Mouse (Mus musculus): ENCODE measurements at regions not wholly inside any gene's neighbourhood (a gene's known extent, or its start where the extent isn't known, plus 50 kb on each side); places are given as distances from the start of the nearest gene placed in this dataset.

GRCm38 (mm10) chr2:51013090-51013489 lies 135.8 kb downstream of the Rnd3 start:
- DNase-seq: no peak

- DNase-seq: no peak
Measured at GRCm38 (mm10) chr2:51008251-51008533, 140.7 kb downstream of the Rnd3 start.

GRCm38 (mm10) chr2:51007409-51008250 lies 141.3 kb downstream of the Rnd3 start:
- no peak for DNase-seq

GRCm38 (mm10) chr2:51006818-51007217 lies 142.1 kb downstream of the Rnd3 start:
- DNase-seq: no peak

- DNase-seq: no peak
Measured at GRCm38 (mm10) chr2:51001548-51001947, 147.4 kb downstream of the Rnd3 start.

- DNase-seq: no peak
Measured at GRCm38 (mm10) chr2:50983883-50984410, 165.0 kb downstream of the Rnd3 start.

GRCm38 (mm10) chr2:50982571-50982970 lies 166.3 kb downstream of the Rnd3 start:
- no peak for DNase-seq

- no peak for DNase-seq
Measured at GRCm38 (mm10) chr2:50978356-50978755, 170.6 kb downstream of the Rnd3 start.

GRCm38 (mm10) chr2:50971131-50971825 lies 177.6 kb downstream of the Rnd3 start:
- no peak for DNase-seq

GRCm38 (mm10) chr2:50968382-50968781 lies 180.5 kb downstream of the Rnd3 start:
- DNase-seq: no peak

GRCm38 (mm10) chr2:50967826-50968225 lies 181.1 kb downstream of the Rnd3 start:
- no peak for DNase-seq

GRCm38 (mm10) chr2:50967133-50967532 lies 181.8 kb downstream of the Rnd3 start:
- DNase-seq: no peak

GRCm38 (mm10) chr2:50965485-50966017 lies 183.4 kb downstream of the Rnd3 start:
- DNase-seq: no peak

- DNase-seq: no peak
Measured at GRCm38 (mm10) chr2:50964062-50964461, 184.8 kb downstream of the Rnd3 start.

- no peak for DNase-seq
Measured at GRCm38 (mm10) chr2:50961049-50961448, 187.9 kb downstream of the Rnd3 start.

GRCm38 (mm10) chr2:50959323-50959722 lies 189.6 kb downstream of the Rnd3 start:
- no peak for DNase-seq

GRCm38 (mm10) chr2:50954361-50955066 lies 194.4 kb downstream of the Rnd3 start:
- DNase-seq: no peak

- no peak for DNase-seq
Measured at GRCm38 (mm10) chr2:50951027-50951426, 197.9 kb downstream of the Rnd3 start.

- DNase-seq: no peak
Measured at GRCm38 (mm10) chr2:50949717-50950116, 199.2 kb downstream of the Rnd3 start.

- DNase-seq: no peak
Measured at GRCm38 (mm10) chr2:50945526-50945925, 203.4 kb downstream of the Rnd3 start.

- no peak for DNase-seq
Measured at GRCm38 (mm10) chr2:50943180-50943579, 205.7 kb downstream of the Rnd3 start.

- no peak for DNase-seq
Measured at GRCm38 (mm10) chr2:50942741-50943140, 206.2 kb downstream of the Rnd3 start.

- no peak for DNase-seq
Measured at GRCm38 (mm10) chr2:50932936-50933335, 216.0 kb downstream of the Rnd3 start.

Measured in thymus, adult 18-20 months (tissue).